Mouse (Mus musculus): ENCODE results near the gene Inpp5k. TPM values are rescaled to one million over a fixed set of nuclear protein-coding genes. Genes with fewer than 3 reads are reported as not detected.

Inpp5k gene
- polyA plus RNA-seq, 1 experiment from 2014 or later = 18.9 TPM

GRCm38 (mm10) chr11:75655621-75656545, 25.1 kb downstream of the Inpp5k start:
- peak overlapping the region; percentile 78 for H3K4me3 ChIP-seq
- H3K9me3 ChIP-seq = no peaks in the 10 kb centered on the region
- peak overlapping the region; percentile 94 for H3K9ac ChIP-seq
- under 1% methylated on average over 75 of the region's 78 CpGs for WGBS
- H3K4me1 ChIP-seq = peaks cover 56% of the 10 kb centered on the region
- peaks cover 37% of the 10 kb centered on the region for H3K36me3 ChIP-seq
- peak; percentile 55 for ATAC-seq (ENCODE audit: extremely low read depth, insufficient number of reproducible peaks, low FRiP score, low TSS enrichment)
- peak overlapping the region; percentile 88 for H3K4me2 ChIP-seq
- peak overlapping the region; percentile 95 for H3K27ac ChIP-seq (replicated peaks)
- no peaks in the 10 kb centered on the region for H3K27me3 ChIP-seq (replicated peaks)

- H3K4me1 ChIP-seq = peaks cover 51% of the 10 kb centered on the region
- 44% methylated on average over 19 of the region's 20 CpGs for WGBS
- no peak for ATAC-seq (ENCODE audit: extremely low read depth, insufficient number of reproducible peaks, low FRiP score, low TSS enrichment)
Observed at GRCm38 (mm10) chr11:75656621-75657590, 26.1 kb downstream of the Inpp5k start.

GRCm38 (mm10) chr11:75657841-75658240, 27.1 kb downstream of the Inpp5k start:
- no peak for ATAC-seq (ENCODE audit: extremely low read depth, insufficient number of reproducible peaks, low FRiP score, low TSS enrichment)
- Histone ChIP-seq H3K4me1 (peaks cover 42% of the 10 kb centered on the region), H3K27me3 (replicated peaks) (no peaks in the 10 kb centered on the region), H3K9me3 (no peaks in the 10 kb centered on the region), H3K4me2 (no peak overlapping the region), H3K4me3 (no peak overlapping the region), H3K27ac (replicated peaks) (no peak overlapping the region), H3K9ac (0 out of 2 replicates have a peak overlapping the region, but pooled peaks have one; percentile 38), H3K36me3 (peaks cover 57% of the 10 kb centered on the region)

More at GRCm38 (mm10) chr11:75656621-75657590, 26.1 kb downstream of the Inpp5k start:
- Histone ChIP-seq H3K27me3 (replicated peaks) (no peaks in the 10 kb centered on the region), H3K36me3 (peaks cover 47% of the 10 kb centered on the region), H3K4me3 (peak overlapping the region; percentile 78), H3K4me2 (peak overlapping the region; percentile 88), H3K9ac (peak overlapping the region; percentile 94), H3K9me3 (no peaks in the 10 kb centered on the region), H3K27ac (replicated peaks) (peak overlapping the region; percentile 95)

GRCm38 (mm10) chr11:75658311-75658710, 27.5 kb downstream of the Inpp5k start:
- Histone ChIP-seq H3K9ac (0 out of 2 replicates have a peak overlapping the region, but pooled peaks have one; percentile 38), H3K27me3 (replicated peaks) (no peaks in the 10 kb centered on the region), H3K9me3 (no peaks in the 10 kb centered on the region), H3K27ac (replicated peaks) (no peak overlapping the region), H3K4me3 (no peak overlapping the region), H3K4me2 (no peak overlapping the region), H3K4me1 (peaks cover 37% of the 10 kb centered on the region), H3K36me3 (peaks cover 61% of the 10 kb centered on the region)
- WGBS = 93% methylated on average over 13 of the region's 13 CpGs
- ATAC-seq (ENCODE audit: extremely low read depth, insufficient number of reproducible peaks, low FRiP score, low TSS enrichment) = no peak

DNA sequence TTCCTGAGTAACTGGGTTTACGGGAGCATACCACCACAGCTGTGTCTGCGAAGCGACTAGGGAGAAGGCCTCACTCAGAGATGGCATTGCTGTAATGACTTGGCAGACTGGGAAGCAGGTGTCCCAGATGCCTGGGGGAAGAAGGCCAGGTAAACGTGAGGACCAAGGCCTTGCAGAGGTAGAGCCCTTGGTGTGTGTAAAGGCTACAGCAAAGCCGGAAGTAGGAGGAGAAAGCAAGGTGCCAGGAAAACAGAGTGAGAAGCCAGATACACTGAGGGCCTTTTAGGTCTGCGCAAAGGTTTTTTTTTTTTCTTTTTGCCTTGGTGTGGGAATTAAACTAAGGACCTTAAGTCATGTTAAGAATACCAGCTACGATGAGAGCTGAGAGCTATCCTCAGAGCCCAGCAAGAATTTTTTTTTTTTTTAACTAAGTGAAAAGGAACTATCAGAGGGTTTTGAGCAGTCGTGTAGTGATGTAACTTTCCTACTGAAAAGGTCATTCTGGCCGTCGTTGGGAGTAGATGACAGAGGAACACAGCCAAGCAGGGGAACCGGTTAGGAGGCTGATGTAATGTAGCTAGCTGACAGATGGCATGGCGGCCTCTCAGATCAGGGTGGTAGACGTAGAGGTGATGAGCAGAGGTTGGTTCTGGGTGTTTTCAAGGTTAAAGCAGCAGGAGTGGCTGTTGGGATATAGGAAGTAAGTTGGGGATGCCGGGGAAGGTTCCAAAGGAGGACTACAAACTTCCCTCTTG, 28.4 kb downstream of the Inpp5k start:
- Histone ChIP-seq H3K27me3 (replicated peaks) (no peaks in the 10 kb centered on the region), H3K9ac (0 out of 2 replicates have a peak overlapping the region, but pooled peaks have one; percentile 8), H3K36me3 (peaks cover 70% of the 10 kb centered on the region), H3K9me3 (no peaks in the 10 kb centered on the region), H3K4me1 (peaks cover 32% of the 10 kb centered on the region), H3K4me3 (no peak overlapping the region), H3K27ac (replicated peaks) (no peak overlapping the region), H3K4me2 (no peak overlapping the region)
- WGBS = 70% methylated on average over 14 of the region's 14 CpGs
- ATAC-seq (ENCODE audit: extremely low read depth, insufficient number of reproducible peaks, low FRiP score, low TSS enrichment) = no peak

GRCm38 (mm10) chr11:75660081-75660590, 29.3 kb downstream of the Inpp5k start:
- H3K9ac ChIP-seq = no peak overlapping the region
- H3K4me3 ChIP-seq = no peak overlapping the region
- no peak overlapping the region for H3K27ac ChIP-seq (replicated peaks)
- no peak overlapping the region for H3K4me2 ChIP-seq
- H3K27me3 ChIP-seq (replicated peaks) = no peaks in the 10 kb centered on the region
- no peak for ATAC-seq (ENCODE audit: extremely low read depth, insufficient number of reproducible peaks, low FRiP score, low TSS enrichment)
- WGBS = 88% methylated on average over 12 of the region's 12 CpGs
- peaks cover 22% of the 10 kb centered on the region for H3K4me1 ChIP-seq
- no peaks in the 10 kb centered on the region for H3K9me3 ChIP-seq
- peaks cover 77% of the 10 kb centered on the region for H3K36me3 ChIP-seq

GRCm38 (mm10) chr11:75660941-75661800, 30.4 kb downstream of the Inpp5k start:
- Histone ChIP-seq H3K4me3 (no peak overlapping the region), H3K4me2 (no peak overlapping the region), H3K4me1 (peaks cover 18% of the 10 kb centered on the region), H3K9ac (no peak overlapping the region), H3K9me3 (no peaks in the 10 kb centered on the region), H3K27ac (replicated peaks) (no peak overlapping the region), H3K27me3 (replicated peaks) (no peaks in the 10 kb centered on the region), H3K36me3 (peaks cover 88% of the 10 kb centered on the region)
- ATAC-seq (ENCODE audit: extremely low read depth, insufficient number of reproducible peaks, low FRiP score, low TSS enrichment) = no peak
- whole genome bisulfite sequencing = 90% methylated on average over 21 of the region's 21 CpGs

DNA sequence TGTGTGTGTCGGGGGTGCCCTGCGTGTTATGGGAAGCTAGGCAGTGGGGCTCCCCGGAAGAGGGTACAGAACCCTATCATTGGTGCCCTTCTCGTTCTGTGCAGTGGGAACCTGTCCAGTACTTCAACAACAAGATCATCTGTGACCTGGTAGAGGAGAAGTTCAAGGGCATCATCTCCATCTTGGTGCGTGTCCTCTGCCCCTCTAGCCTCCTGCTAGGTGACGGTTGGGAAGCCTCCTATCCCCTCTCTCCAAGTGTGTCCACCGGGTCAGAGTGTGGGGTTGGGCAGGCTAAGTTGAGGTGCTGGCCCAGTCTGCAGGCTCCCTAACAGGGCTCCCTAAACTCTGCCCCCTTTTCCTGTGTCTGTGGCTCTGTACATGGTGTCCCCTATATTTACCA, 31.3 kb downstream of the Inpp5k start:
- Histone ChIP-seq H3K4me1 (peaks cover 9% of the 10 kb centered on the region), H3K4me3 (no peak overlapping the region), H3K4me2 (no peak overlapping the region), H3K27me3 (replicated peaks) (no peaks in the 10 kb centered on the region), H3K9ac (no peak overlapping the region), H3K27ac (replicated peaks) (no peak overlapping the region), H3K9me3 (no peaks in the 10 kb centered on the region), H3K36me3 (peaks cover 97% of the 10 kb centered on the region)
- no peak for ATAC-seq (ENCODE audit: extremely low read depth, insufficient number of reproducible peaks, low FRiP score, low TSS enrichment)
- 79% methylated on average over 7 of the region's 7 CpGs for WGBS

- no peak for ATAC-seq (ENCODE audit: extremely low read depth, insufficient number of reproducible peaks, low FRiP score, low TSS enrichment)
- WGBS = 92% methylated on average over 6 of the region's 6 CpGs
- Histone ChIP-seq H3K4me3 (no peak overlapping the region), H3K4me2 (no peak overlapping the region), H3K27me3 (replicated peaks) (no peaks in the 10 kb centered on the region), H3K4me1 (no peaks in the 10 kb centered on the region), H3K9ac (no peak overlapping the region), H3K9me3 (no peaks in the 10 kb centered on the region), H3K27ac (replicated peaks) (no peak overlapping the region), H3K36me3 (peaks cover 98% of the 10 kb centered on the region)
Observed at GRCm38 (mm10) chr11:75666296-75666695, 35.5 kb downstream of the Inpp5k start.

GRCm38 (mm10) chr11:75668621-75669020, 37.8 kb downstream of the Inpp5k start:
- H3K4me3 ChIP-seq = no peak overlapping the region
- WGBS = 83% methylated on average over 3 of the region's 3 CpGs
- no peak for ATAC-seq (ENCODE audit: extremely low read depth, insufficient number of reproducible peaks, low FRiP score, low TSS enrichment)
- no peaks in the 10 kb centered on the region for H3K9me3 ChIP-seq
- no peak overlapping the region for H3K9ac ChIP-seq
- no peak overlapping the region for H3K27ac ChIP-seq (replicated peaks)
- no peak overlapping the region for H3K4me2 ChIP-seq
- peaks cover 98% of the 10 kb centered on the region for H3K36me3 ChIP-seq
- no peaks in the 10 kb centered on the region for H3K27me3 ChIP-seq (replicated peaks)
- H3K4me1 ChIP-seq = no peaks in the 10 kb centered on the region
